Mouse (Mus musculus): ENCODE results near the gene Gm45713.

- no peak for TF ChIP-seq CTCF (IDR thresholded peaks at IDR 0.05; ENCODE audit: control insufficient read depth, insufficient read depth, insufficient read length)
- no peak for TF ChIP-seq MYOG (IDR thresholded peaks at IDR 0.05; ENCODE audit: control insufficient read depth, extremely low read depth, insufficient read length)
- TF ChIP-seq MYOD1 (IDR thresholded peaks at IDR 0.05; ENCODE audit: control insufficient read depth, insufficient read length, low read depth) = no peak
- no peak for TF ChIP-seq MAX (IDR thresholded peaks at IDR 0.05)
- no peak for TF ChIP-seq CEBPB (IDR thresholded peaks at IDR 0.05; ENCODE audit: low read depth)
- TF ChIP-seq USF1 (IDR thresholded peaks at IDR 0.05; ENCODE audit: low read depth) = no peak
These were observed 41.9 kb downstream of the Gm45713 start for GRCm38 (mm10) chr7:45094121-45094520.
